Mouse (Mus musculus) urinary bladder, postnatal 4 days (tissue): Measurements from ENCODE around the gene Rbck1.
"Not testable (repeated sequence)": the region's sequence is repeated elsewhere in the genome, so short reads cannot be mapped to it uniquely, and the experiment has no call there.

Experiments used
- DNase-seq, 2 experiments: peaks; one replicate each; pipeline ENCODE4 v3.0.0; 2021 to 2022; ENCODE audit warnings: low spot score in 2 of 2

Rbck1 gene

DNA sequence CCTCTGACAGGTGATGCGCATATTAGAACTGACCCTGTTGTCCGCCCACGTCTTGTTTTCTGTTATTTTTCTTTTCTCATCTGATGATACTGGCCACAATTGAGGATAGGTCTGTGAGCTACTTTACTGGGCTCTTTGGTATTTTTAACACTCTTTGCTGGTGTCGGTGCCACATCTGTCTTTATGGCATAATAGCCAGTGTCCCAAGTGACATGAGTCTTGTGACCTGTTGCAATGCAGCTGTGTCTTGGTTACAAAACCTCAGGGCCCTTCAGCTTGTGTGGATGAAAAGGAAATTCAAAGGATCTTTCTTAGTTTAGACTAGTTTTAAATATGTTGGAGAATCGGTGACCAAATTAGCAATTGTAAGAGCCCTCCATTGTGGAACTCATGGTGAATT, 37.9 kb downstream of the Rbck1 start:
- no peak for DNase-seq

DNA sequence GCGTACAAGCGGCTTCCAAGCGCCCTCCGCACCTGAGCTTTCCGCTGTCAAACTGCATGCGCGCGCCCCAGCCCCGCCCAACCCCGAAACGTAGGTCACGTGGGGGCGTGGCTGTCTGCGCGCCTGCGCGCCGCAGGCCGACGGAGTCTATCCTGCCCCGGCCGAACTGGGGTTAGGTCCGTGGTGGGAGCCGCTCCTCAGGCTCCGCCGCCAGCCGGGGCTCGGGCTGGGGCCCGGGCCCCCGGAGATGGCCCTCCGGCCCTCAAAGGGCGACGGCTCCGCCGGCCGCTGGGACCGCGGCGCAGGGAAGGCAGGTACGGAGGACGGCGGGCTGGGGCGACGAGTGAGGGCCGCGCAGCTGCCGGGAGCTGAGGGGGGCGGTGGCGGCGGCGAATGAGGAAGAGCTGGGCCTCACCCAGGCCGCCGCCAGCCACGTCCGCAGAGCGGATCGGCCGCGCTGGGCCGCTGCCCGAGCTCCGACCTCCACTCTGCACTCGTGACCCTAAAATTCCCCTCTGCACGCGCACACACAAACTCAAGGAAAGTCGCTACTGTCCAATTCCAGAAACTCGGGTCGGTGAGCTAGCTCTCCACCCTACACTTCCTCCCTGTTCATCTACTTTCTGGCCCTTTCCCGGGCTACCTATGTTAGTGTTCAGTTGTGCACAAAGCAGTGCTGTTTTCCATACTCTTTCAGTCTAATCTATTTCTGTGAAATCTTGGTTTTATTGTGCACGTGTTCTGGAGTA, 38.6 kb downstream of the Rbck1 start, which contains the start of gene Tbc1d20:
Tbc1d20 (plus strand) TSS at position 102 of the 749 bp plus-strand sequence.
- DNase-seq: peak; percentile 88

DNA sequence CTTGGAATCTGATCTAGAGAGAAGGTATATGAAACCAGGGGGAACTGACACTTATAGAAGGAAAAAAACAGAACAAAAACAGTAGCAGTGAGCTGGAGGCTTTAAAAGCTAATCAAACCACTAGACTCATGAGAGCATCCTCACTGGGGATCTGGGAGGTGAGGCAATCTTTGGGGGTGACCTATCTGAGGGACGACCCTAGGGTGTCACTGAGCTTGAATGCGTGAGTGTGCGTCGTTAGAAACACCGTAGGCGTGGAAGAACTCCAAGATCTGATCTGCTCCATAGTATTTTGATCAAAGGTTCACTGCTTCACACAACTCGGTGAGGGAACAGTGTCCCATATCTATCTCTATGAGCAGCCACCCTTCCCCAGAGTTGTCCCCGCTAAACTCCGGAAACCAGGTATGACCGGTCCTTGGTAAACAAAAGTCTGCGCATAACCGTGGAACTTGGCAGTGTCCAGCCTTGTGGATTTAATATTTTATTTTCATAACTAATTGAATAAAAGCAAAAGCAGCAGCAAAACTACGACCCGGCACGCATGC, 39.2 kb downstream of the Rbck1 start:
- no peak for DNase-seq

DNA sequence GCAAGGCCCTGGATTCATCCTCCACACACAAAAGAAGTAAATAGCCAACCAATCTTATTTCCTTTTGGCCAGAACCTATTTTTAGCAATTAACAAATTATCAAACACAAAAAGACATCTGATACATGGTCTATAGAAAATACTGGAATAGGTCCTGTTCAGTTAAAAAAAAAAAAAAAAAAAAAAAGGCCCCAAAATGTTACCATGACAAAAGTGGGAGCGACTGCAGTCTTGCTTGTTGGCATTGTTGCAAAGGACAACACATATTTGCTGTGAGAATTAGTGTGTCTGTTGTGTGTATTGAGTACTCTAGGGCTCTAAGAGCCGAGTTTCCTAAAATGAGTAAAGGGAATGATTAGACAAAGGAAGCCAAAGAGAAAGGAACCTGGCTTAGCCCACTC, 40.0 kb downstream of the Rbck1 start:
- no peak for DNase-seq

DNA sequence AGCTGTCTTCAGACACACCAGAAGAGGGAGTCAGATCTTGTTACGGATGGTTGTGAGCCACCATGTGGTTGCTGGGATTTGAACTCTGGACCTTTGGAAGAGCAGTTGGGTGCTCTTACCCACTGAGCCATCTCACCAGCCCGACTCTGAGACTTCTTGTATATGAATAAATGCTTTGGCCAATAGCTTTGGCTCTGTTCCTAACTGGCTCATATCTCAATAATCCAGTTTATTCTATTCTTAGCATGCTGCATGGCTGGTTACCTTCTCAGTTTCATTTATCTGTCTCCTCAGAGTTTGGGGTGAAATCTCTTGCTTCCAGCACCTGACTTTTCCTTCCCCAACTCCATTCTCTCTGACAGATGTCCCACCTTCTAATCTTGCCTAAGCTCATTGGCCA, 42.8 kb downstream of the Rbck1 start:
- DNase-seq: not testable (repeated sequence)

DNA sequence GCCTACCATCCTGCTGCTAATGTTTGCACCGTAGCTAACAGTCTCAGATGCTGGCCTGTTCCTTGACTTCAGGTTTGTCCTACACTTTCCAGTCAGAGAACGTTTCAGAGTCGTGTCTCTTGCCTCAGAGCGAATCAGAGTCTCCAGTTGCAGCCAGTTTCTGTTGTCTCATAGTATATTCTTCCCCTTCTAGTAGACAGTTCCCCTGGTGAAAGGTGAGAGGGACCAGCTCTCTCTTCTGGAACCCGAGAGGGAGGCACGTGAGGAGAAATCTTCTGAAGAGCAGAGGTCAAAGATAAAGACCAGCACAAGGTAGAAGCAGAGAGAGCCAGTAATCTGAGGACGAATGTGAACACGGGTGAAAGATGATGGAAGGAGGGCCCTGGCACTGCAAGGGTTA, 44.4 kb downstream of the Rbck1 start:
- no peak for DNase-seq

DNA sequence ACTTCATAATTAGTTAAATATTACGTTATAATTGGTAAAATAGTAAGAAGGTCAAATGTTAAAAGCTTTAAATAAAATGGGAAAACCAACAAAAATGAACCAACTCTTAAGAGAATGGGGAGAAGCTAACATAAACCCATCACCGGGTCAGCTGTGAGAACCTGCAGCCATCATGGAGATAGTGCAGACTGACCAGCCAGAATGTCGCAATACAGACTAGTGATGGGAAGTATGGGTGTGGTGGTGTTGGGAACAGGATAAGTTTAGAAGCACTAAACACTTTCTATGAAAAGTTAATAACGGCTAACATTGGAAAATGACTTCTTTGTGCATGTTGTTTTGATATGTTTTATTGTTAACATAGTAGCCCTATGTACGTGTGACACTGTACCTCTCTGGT, 44.9 kb downstream of the Rbck1 start:
- DNase-seq: no peak

DNA sequence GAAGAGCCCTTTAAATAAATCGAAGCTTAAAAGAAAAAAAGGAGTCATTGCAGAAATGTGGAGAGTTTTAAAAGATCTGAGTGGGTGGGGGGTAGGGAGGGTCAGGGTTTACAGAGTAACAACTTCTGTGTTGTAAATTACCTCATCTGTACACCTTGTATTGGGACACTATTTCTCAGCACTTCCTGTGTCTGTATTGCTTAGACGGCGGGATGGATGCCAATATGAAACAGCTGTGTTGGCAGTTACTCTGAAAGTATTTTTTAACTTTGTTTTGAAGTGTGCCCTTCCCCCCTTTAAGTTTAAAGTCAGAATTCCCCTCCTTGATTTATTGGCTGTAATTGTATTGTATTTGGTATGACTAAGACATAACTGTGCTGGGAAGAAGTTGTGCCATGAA, 51.0 kb downstream of the Rbck1 start:
- no peak for DNase-seq

DNA sequence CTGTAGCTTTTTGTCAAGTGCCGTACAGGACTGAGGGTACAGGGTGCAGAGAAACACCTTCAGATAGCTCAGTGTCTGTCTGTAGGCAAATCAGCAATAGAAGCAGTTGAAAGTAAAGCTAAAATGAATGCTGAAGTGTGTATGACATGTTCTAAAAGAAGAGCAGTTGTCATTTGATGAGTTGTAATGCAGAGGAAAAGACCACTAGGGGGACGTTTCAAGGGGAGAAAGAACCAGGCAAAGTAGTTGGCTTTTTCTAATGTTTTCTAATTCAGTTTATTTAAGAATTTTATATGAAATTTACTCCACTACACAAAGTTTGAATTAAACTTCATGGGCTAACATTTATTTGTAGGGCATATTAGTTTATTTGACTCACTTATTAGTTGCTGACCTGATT, 58.8 kb downstream of the Rbck1 start:
- no peak for DNase-seq
